8 mouse cellular contexts compared by ENCODE assay signal in genomic region chr4:129406447-129406846, GRCm38 (mm10). TPM values are rescaled to one million over a fixed set of nuclear protein-coding genes. Genes with fewer than 3 reads are reported as not detected.
DNase-seq lines count a peak whose midpoint lies in the region; ATAC-seq and TF ChIP-seq lines count a peak whose summit lies in the region.

No protein-coding gene starts in this region.

- peak overlapping the region; percentile 36 for H3K4me3 ChIP-seq in hindbrain, postnatal 0 days (ENCODE audit: low read length)

- intact Hi-C loops in gastrocnemius, postnatal 14 days (cut with DNase I; ENCODE audit: low total_unique reads) = no loop called here

- no peaks in the 10 kb centered on the region for H3K4me1 ChIP-seq in hindbrain, postnatal 0 days (ENCODE audit: insufficient read depth, low read length)

- no peaks in the 10 kb centered on the region for H3K9me3 ChIP-seq in hindbrain, postnatal 0 days (ENCODE audit: low read length)

- no peaks in the 10 kb centered on the region for H3K27me3 ChIP-seq in hindbrain, postnatal 0 days (ENCODE audit: insufficient read depth, low read length)

- 3% methylated on average over 25 of the region's 25 CpGs for WGBS in hindbrain, postnatal 0 days

- H3K4me2 ChIP-seq in hindbrain, postnatal 0 days (ENCODE audit: low read depth, low read length) = peak overlapping the region; percentile 61

- no peaks in the 10 kb centered on the region for H3K36me3 ChIP-seq in hindbrain, postnatal 0 days (ENCODE audit: insufficient read depth, low read length)

- peak; percentile 78 to 85 for DNase-seq in adrenal gland, adult (ENCODE audit: inconsistent age in 2 of 2, low spot score in 1 of 2)
- peak; percentile 64 for DNase-seq in embryo, embryonic 10 days (ENCODE audit: low spot score)
- peak; percentile 67 for DNase-seq in gastrocnemius, postnatal 14 days
- DNase-seq in hindbrain, postnatal 0 days (ENCODE audit: low spot score) = peak; percentile 71
- DNase-seq in left cerebral cortex, adult 18-20 months (ENCODE audit: low spot score in 2 of 2) = peak; percentile 14 to 23
- DNase-seq in lung, postnatal 4 days = peak; percentile 81 to 90
- DNase-seq in retina, postnatal 1 day = peak; percentile 80
- DNase-seq in urinary bladder, adult 18-20 months (ENCODE audit: low spot score in 2 of 2) = peak; percentile 46 to 66

- peak; percentile 59 for TF ChIP-seq CTCF in hindbrain, postnatal 0 days (IDR thresholded peaks at IDR 0.05; ENCODE audit: low read depth)

- ATAC-seq in hindbrain, postnatal 0 days = peak; percentile 58; the same call in 1 of the 2 replicates

- H3K9ac ChIP-seq in hindbrain, postnatal 0 days (replicated peaks; ENCODE audit: low read length) = peak overlapping the region; percentile 48; the same call in 1 of the 2 replicates

- no peak overlapping the region for H3K27ac ChIP-seq in hindbrain, postnatal 0 days

RNA-seq across cellular contexts. Expression of gene Zbtb8a, which starts 28.5 kb away (rescaled TPM):
- 1 to 10 TPM; 2.4 to 2.9 TPM for total RNA-seq in gastrocnemius, postnatal 14 days (2021)
- total RNA-seq in hindbrain, postnatal 0 days (2014; rRNA removed) = 26.9 and 29.6 TPM in 2 replicates
- polyA plus RNA-seq in hindbrain, postnatal 0 days (2015; fragmentation: Nextera tagmentation; extraction: Ambion mirVana) = 14.9 and 15.3 TPM in 2 replicates
- 1 to 10 TPM; 4.8 to 5.0 TPM for total RNA-seq in left cerebral cortex, adult 18-20 months (2021)

RNA-seq across cellular contexts. Expression of gene Zbtb8b, which starts 34.2 kb away (rescaled TPM):
- not detected for total RNA-seq in gastrocnemius, postnatal 14 days (2021)
- 9.7 and 15.3 TPM in 2 replicates for total RNA-seq in hindbrain, postnatal 0 days (2014; rRNA removed)
- 11.3 and 12.9 TPM in 2 replicates for polyA plus RNA-seq in hindbrain, postnatal 0 days (2015; fragmentation: Nextera tagmentation; extraction: Ambion mirVana)
- 1 to 10 TPM; 6.2 to 7.2 TPM for total RNA-seq in left cerebral cortex, adult 18-20 months (2021)

RNA-seq across cellular contexts. Expression of gene Bsdc1, which starts 54.9 kb away (rescaled TPM):
- 10 to 100 TPM; 22.2 to 32.6 TPM for total RNA-seq in gastrocnemius, postnatal 14 days (2021)
- total RNA-seq in hindbrain, postnatal 0 days (2014; rRNA removed) = 55.2 and 60.6 TPM in 2 replicates
- 25.3 and 27.1 TPM in 2 replicates for polyA plus RNA-seq in hindbrain, postnatal 0 days (2015; fragmentation: Nextera tagmentation; extraction: Ambion mirVana)
- 10 to 100 TPM; 59.8 to 62.7 TPM for total RNA-seq in left cerebral cortex, adult 18-20 months (2021)

Comparison
In these comparisons a context has a peak if more than half of its experiments do, and no peak if none do; other contexts are left out.
1. DNase-seq: peak in every context shown above with its lines; median percentile 86 in lung, postnatal 4 days; 82 in adrenal gland, adult; 80 in retina, postnatal 1 day; 71 in hindbrain, postnatal 0 days; 67 in gastrocnemius, postnatal 14 days; 64 in embryo, embryonic 10 days; 56 in urinary bladder, adult 18-20 months; 18 in left cerebral cortex, adult 18-20 months.
2. RNA of gene Zbtb8b, which starts 34.2 kb away (total RNA-seq): 9.7 to 15.3 TPM in hindbrain, postnatal 0 days and 6.2 to 7.2 TPM in left cerebral cortex, adult 18-20 months; not detected in gastrocnemius, postnatal 14 days; every median in the first group is over 4 times any median in the second.